ENCODE assay signal across 10 mouse cellular contexts in the genomic region with DNA sequence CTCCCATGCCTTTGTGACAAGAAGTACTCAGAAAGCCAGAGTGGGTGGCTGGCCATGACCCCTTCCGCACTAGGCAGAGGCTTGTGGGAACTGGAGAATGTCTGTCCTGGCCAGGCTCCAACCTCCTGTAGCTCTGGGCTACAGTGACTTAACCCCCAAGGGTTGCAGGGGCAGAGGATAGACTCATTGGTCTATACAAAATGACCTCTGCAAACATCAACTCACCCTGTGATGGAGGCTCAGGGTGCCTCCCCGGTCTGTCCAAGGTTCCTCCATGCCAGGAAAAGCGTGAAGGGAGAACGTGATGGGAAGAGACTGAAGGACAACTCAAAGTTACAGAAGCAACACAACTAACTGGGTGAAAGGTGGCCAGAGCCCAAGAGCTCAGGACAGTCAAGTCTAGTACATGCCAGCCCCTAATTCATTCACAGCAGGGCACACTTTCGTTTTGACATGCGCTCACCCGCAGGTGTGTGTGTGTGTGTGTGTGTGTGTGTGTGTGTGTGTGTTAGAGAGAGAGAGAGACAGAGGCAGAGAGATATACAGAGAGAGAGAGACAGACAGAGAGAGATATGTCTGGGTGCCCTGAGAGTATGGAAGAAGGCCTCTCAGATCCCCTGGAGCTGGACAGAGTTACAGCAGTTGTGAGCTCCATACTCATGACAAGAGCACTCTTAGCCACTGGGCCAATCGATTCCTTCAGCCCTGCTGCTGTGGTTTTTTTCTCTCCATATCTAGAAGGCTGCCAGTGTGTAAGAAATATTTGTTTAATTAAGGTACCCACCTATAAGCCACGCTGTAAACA. TPM values are rescaled to one million over a fixed set of nuclear protein-coding genes. Genes with fewer than 3 reads are reported as not detected.
DNase-seq lines count a peak whose midpoint lies in the region.
"Had no signal": no experiment of that assay in that cellular context is flagged by ENCODE, and none has a peak within 500 bp of the region (broad histone marks: within the 10 kb centered on the region; RNA-seq: fewer than 3 reads in every experiment).

No protein-coding gene starts in this region.

- peak; percentile 49 to 62 for DNase-seq in cerebellum, postnatal 25 days
- no peak for DNase-seq in cerebellum, adult 8-10 months
- peak; percentile 72 for DNase-seq in ovary, adult 18-20 months (ENCODE audit: low spot score)
- no peak for DNase-seq in ovary, postnatal 10 days (ENCODE audit: low spot score)
- peak; percentile 44 to 63 for DNase-seq in heart, postnatal 36 days
- peak; percentile 55 for DNase-seq in naive thymus-derived CD4-positive, alpha-beta T cell, adult 2 months (ENCODE audit: low read depth)
- no peak for DNase-seq in frontal cortex, postnatal 36 days (ENCODE audit: low spot score in 2 of 2)
- no peak for DNase-seq in frontal cortex, postnatal 14 days (ENCODE audit: low spot score in 2 of 2)
- DNase-seq: B cell, adult 2 months; cerebellum, postnatal 36 days had no signal

- intact Hi-C loops in heart, postnatal 36 days (cut with DNase I), result no loop called here

RNA-seq across cellular contexts. Expression of a gene that starts 37.9 kb away (rescaled TPM):
- total RNA-seq in heart, postnatal 36 days (2021), result 10 to 100 TPM; 56.4 to 60.6 TPM

Comparison
In these comparisons a context has a peak if more than half of its experiments do, and no peak if none do; other contexts are left out.
1. DNase-seq: peak in cerebellum, postnatal 25 days (2 of 2), ovary, adult 18-20 months (single experiment), heart, postnatal 36 days (2 of 2) and naive thymus-derived CD4-positive, alpha-beta T cell, adult 2 months (single experiment); none in cerebellum, adult 8-10 months (single experiment), ovary, postnatal 10 days (single experiment), frontal cortex, postnatal 36 days (0 of 2) and frontal cortex, postnatal 14 days (0 of 2).